Mouse (Mus musculus) ES-E14 (cell line): ENCODE data around the gene Slc52a3. TPM values are rescaled to one million over a fixed set of nuclear protein-coding genes. Genes with fewer than 3 reads are reported as not detected.

Experiments used
- DNase-seq: peaks from one replicate; pipeline ENCODE4 v3.0.0-alpha.2; 2013; ENCODE audit warnings: low read depth, low spot score
- H3K27ac ChIP-seq: 2 replicates; pipeline ENCODE4 v1.5.1; 2012; ENCODE audit warnings: low read depth, mild to moderate bottlenecking, low read length, moderate library complexity, mixed read lengths; ENCODE audit not compliant: poor library complexity, insufficient read depth, severe bottlenecking
- H3K36me3 ChIP-seq: 2 replicates; pipeline ENCODE4 v1.6.1; 2012; ENCODE audit warnings: mild to moderate bottlenecking, low read length, moderate library complexity, mixed read lengths; ENCODE audit not compliant: control insufficient read depth, poor library complexity, insufficient read depth, severe bottlenecking
- H3K4me1 ChIP-seq, 2 experiments: fragments of 150-350 bp in 1 of 2; sonication (generic) in 1 of 2; 2 replicates each; pipeline ENCODE4 v1.6.1; 2012; ENCODE audit warnings: low read length in 2 of 2, mild to moderate bottlenecking in 1 of 2, mixed read lengths in 1 of 2; ENCODE audit not compliant: control insufficient read depth in 2 of 2, insufficient read depth in 2 of 2, poor library complexity in 1 of 2
- H3K4me3 ChIP-seq, 2 experiments: fragments of 150-350 bp in 1 of 2; sonication (generic) in 1 of 2; 2 replicates each; pipeline ENCODE4 v1.5.1; 2012; ENCODE audit warnings: low read length in 2 of 2, low read depth in 1 of 2, mild to moderate bottlenecking in 1 of 2, mixed read lengths in 1 of 2; ENCODE audit not compliant: insufficient read depth in 1 of 2, poor library complexity in 1 of 2, severe bottlenecking in 1 of 2
- H3K9ac ChIP-seq: 2 replicates; pipeline ENCODE4 v1.6.1; 2012; ENCODE audit warnings: low read depth, mild to moderate bottlenecking, low read length, mixed read lengths; ENCODE audit not compliant: poor library complexity, insufficient read depth, severe bottlenecking
- H3K9me3 ChIP-seq: fragments of 150-350 bp; sonication (generic); 2 replicates; pipeline ENCODE4 v1.6.1; 2012; ENCODE audit warnings: low read depth, mild to moderate bottlenecking, low read length; ENCODE audit not compliant: control insufficient read depth, insufficient read depth
- CHD2 ChIP-seq: IDR thresholded peaks from 2 replicates; pipeline ENCODE4 v1.6.1; 2014; ENCODE audit warnings: mild to moderate bottlenecking, low read depth, low read length, inconsistent platforms
- HCFC1 ChIP-seq: IDR thresholded peaks from 2 replicates; pipeline ENCODE4 v1.6.1; 2012; ENCODE audit warnings: low read length, inconsistent platforms, borderline replicate concordance; ENCODE audit not compliant: insufficient read depth
- MAFK ChIP-seq: IDR thresholded peaks from 2 replicates; pipeline ENCODE4 v1.6.1; 2014; ENCODE audit warnings: mild to moderate bottlenecking, low read depth, low read length, inconsistent platforms; ENCODE audit not compliant: insufficient read depth
- ZC3H11A ChIP-seq: IDR thresholded peaks from 2 replicates; pipeline ENCODE4 v1.6.1; 2012; ENCODE audit warnings: low read depth, mild to moderate bottlenecking, inconsistent platforms, low read length, borderline replicate concordance
- ZNF384 ChIP-seq: IDR thresholded peaks from 2 replicates; pipeline ENCODE4 v1.6.1; 2012; ENCODE audit warnings: low read depth, low read length, inconsistent platforms
- in situ Hi-C, 2 experiments: fragments of 600-800 bp; cut with MboI; formaldehyde crosslinking; loops; one replicate each; pipeline ENCODE4 v1.15.1; 2025; ENCODE audit warnings: low sequenced_read_pairs in 2 of 2, inconsistent platforms in 1 of 2; ENCODE audit not compliant: unreplicated experiment in 2 of 2
- total RNA-seq: library from RNA; depleted of rRNA; stranded (reverse); fragments of 300-350 nt; gene quantifications from 2 replicates; pipeline ENCODE4 v1.2.3, GENCODE M21; 2012

Slc52a3 gene
- total RNA-seq, 1 experiment = 4.4 TPM

DNA sequence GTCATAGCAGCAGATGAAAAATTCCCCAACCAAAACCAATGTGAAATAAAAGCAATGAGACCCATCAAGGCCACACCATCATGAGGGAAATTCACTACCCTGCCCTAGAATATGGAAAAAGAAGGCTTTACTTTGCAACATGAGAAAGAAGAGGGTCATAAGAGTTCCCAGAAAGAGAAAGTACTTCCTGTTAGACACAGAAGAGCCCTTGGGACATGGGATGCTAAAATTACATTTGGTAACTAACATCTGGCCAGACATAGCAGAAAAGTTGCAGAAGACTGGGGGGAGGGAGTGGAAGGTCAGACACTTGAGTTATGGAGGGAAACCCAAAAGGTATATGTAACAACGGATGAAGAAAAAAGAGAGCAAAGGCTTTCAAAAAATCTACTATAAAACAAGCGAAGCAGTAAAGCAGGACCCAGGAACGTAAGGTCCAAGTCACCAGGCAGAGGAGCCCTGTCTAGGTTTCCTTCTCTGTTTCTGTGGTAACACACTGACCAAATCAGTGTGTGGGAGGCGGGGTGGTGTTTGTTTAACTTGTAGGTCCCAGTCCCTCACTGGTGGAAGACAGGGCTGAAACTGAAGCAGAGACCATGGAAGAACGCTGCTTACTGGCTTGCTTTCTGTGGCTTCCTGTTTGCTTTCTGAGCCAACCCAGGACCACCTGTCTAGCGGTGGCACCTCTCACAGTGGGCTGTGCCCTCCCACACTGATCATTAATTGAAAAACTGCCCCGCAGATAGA lies 10.7 kb upstream of the Slc52a3 start:
- Histone ChIP-seq H3K4me1 (peaks cover 2 to 4% of the 10 kb centered on the region in 2 experiments; a peak in 2 of 4 replicates), H3K9me3 (no peaks in the 10 kb centered on the region), H3K27ac (no peak overlapping the region), H3K36me3 (no peaks in the 10 kb centered on the region), H3K4me3 (no peak overlapping the region), H3K9ac (no peak overlapping the region)
- DNase-seq = no peak
- in situ Hi-C loops = no loop called here
- TF ChIP-seq ZNF384 (no peak), ZC3H11A (no peak), HCFC1 (no peak), CHD2 (no peak), MAFK (no peak)

- Histone ChIP-seq H3K36me3 (no peaks in the 10 kb centered on the region), H3K4me1 (peaks cover 2 to 13% of the 10 kb centered on the region in 2 experiments; a peak in 2 of 4 replicates), H3K4me3 (no peak overlapping the region), H3K9me3 (no peaks in the 10 kb centered on the region), H3K27ac (no peak overlapping the region), H3K9ac (no peak overlapping the region)
- no peak for DNase-seq
- TF ChIP-seq HCFC1 (no peak), ZC3H11A (no peak), CHD2 (no peak), ZNF384 (no peak), MAFK (no peak)
- in situ Hi-C loops = no loop called here
Observed at GRCm38 (mm10) chr2:151986958-151987357, 9.4 kb upstream of the Slc52a3 start.

- in situ Hi-C loops = no loop called here
- H3K9me3 ChIP-seq = no peaks in the 10 kb centered on the region
- no peak overlapping the region for H3K27ac ChIP-seq
- H3K9ac ChIP-seq = no peak overlapping the region
- H3K4me1 ChIP-seq = peaks cover 2 to 13% of the 10 kb centered on the region in 2 experiments; a peak in 2 of 4 replicates
- H3K4me3 ChIP-seq = no peak overlapping the region
- H3K36me3 ChIP-seq = no peaks in the 10 kb centered on the region
- TF ChIP-seq HCFC1 = no peak
- TF ChIP-seq MAFK = no peak
- TF ChIP-seq CHD2 = no peak
- TF ChIP-seq ZC3H11A = no peak
- TF ChIP-seq ZNF384 = no peak
- no peak for DNase-seq
Observed at GRCm38 (mm10) chr2:151988978-151989377, 7.3 kb upstream of the Slc52a3 start.

- no peak overlapping the region for H3K4me3 ChIP-seq
- TF ChIP-seq CHD2 (no peak), HCFC1 (no peak), ZNF384 (no peak), MAFK (no peak), ZC3H11A (no peak)
- H3K27ac ChIP-seq = 0 out of 2 replicates have a peak overlapping the region, but pooled peaks have one; percentile 31
- H3K9me3 ChIP-seq = no peaks in the 10 kb centered on the region
- H3K4me1 ChIP-seq = peaks cover 5 to 24% of the 10 kb centered on the region in 2 experiments
- H3K9ac ChIP-seq = no peak overlapping the region
- no peak for DNase-seq
- in situ Hi-C loops = loop anchor here in 1 of 2 experiments (10.0 kb wide), 1 partner anchor 116 kb away; no protein-coding TSS in a partner anchor
- no peaks in the 10 kb centered on the region for H3K36me3 ChIP-seq
Observed at GRCm38 (mm10) chr2:151990985-151991394, 5.3 kb upstream of the Slc52a3 start.
